Mouse (Mus musculus) erythroblast, embryonic 14.5 days (primary cell): ENCODE data around the gene Rasgef1b. TPM values are rescaled to one million over a fixed set of nuclear protein-coding genes. Genes with fewer than 3 reads are reported as not detected.

Source experiments
- H3K27me3 ChIP-seq: 2 replicates; pipeline ENCODE4 v1.6.1; 2012; ENCODE audit warnings: inconsistent platforms; ENCODE audit not compliant: control insufficient read depth
- H3K36me3 ChIP-seq: 2 replicates; pipeline ENCODE4 v1.6.1; 2012; ENCODE audit warnings: mild to moderate bottlenecking, inconsistent platforms; ENCODE audit not compliant: control insufficient read depth
- H3K4me1 ChIP-seq: 2 replicates; pipeline ENCODE4 v1.6.1; 2012; ENCODE audit warnings: inconsistent platforms; ENCODE audit not compliant: control insufficient read depth
- H3K4me3 ChIP-seq: replicated peaks from 2 replicates; pipeline ENCODE3; 2012; ENCODE audit warnings: moderate library complexity, mild to moderate bottlenecking, inconsistent platforms
- H3K9me3 ChIP-seq: 2 replicates; pipeline ENCODE4 v1.6.1; 2012; ENCODE audit warnings: low read length, inconsistent platforms, mixed read lengths; ENCODE audit not compliant: control insufficient read depth
- GATA1 ChIP-seq: IDR thresholded peaks from 2 replicates; pipeline ENCODE4 v1.6.1; 2012; ENCODE audit warnings: low read length, inconsistent platforms, mixed read lengths
- TAL1 ChIP-seq: IDR thresholded peaks from 3 replicates; pipeline ENCODE4 v1.6.1; 2012; ENCODE audit warnings: low read length, inconsistent platforms, mixed read lengths
- polyA plus RNA-seq: library from polyadenylated mRNA; stranded (reverse); fragments of >175 nt; gene quantifications from 2 replicates; pipeline ENCODE4 v1.2.3, GENCODE M21; 2012

The Rasgef1b gene
- polyA plus RNA-seq, 1 experiment: 0.04 TPM

GRCm38 (mm10) chr5:99669971-99670571 is 58.8 kb downstream of the Rasgef1b start:
- no peaks in the 10 kb centered on the region for H3K4me1 ChIP-seq
- H3K4me3 ChIP-seq: no peak overlapping the region
- H3K27me3 ChIP-seq: no peaks in the 10 kb centered on the region
- 0 out of 2 replicates have a peak, but pooled peaks cover 2% of the 10 kb centered on the region for H3K9me3 ChIP-seq
- no peak for TF ChIP-seq GATA1
- TF ChIP-seq TAL1: no peak
- no peaks in the 10 kb centered on the region for H3K36me3 ChIP-seq

- Histone ChIP-seq H3K4me3 (no peak overlapping the region), H3K27me3 (no peaks in the 10 kb centered on the region), H3K36me3 (no peaks in the 10 kb centered on the region), H3K4me1 (peaks cover 5% of the 10 kb centered on the region), H3K9me3 (peaks cover 9% of the 10 kb centered on the region; the same call in 1 of the 2 replicates)
- TF ChIP-seq TAL1 (no peak), GATA1 (no peak)
Observed at GRCm38 (mm10) chr5:99656024-99656423, 72.8 kb downstream of the Rasgef1b start.

DNA sequence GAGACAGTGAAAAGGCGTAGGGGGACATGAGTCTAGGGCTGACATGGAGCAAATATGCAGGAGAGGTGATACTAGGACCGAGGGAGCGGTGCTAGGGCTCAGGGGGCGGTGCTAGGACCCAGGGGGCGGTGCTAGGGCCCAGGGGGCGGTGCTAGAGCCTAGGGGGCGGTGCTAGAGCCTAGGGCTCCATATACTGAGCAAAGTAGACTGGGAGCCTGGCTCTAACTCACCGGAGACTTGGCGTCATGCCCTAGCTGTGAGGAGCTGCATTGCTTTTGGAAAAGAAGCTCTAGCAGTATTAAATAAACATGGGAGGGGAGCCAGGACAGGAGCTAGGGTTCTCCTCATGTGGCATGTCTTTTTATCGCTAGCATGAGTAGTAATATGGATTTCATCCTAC is 75.9 kb downstream of the Rasgef1b start:
- Histone ChIP-seq H3K4me1 (peaks cover 5% of the 10 kb centered on the region), H3K4me3 (no peak overlapping the region), H3K27me3 (no peaks in the 10 kb centered on the region), H3K36me3 (no peaks in the 10 kb centered on the region), H3K9me3 (peaks cover 9% of the 10 kb centered on the region; the same call in 1 of the 2 replicates)
- TF ChIP-seq GATA1 (no peak), TAL1 (no peak)

DNA sequence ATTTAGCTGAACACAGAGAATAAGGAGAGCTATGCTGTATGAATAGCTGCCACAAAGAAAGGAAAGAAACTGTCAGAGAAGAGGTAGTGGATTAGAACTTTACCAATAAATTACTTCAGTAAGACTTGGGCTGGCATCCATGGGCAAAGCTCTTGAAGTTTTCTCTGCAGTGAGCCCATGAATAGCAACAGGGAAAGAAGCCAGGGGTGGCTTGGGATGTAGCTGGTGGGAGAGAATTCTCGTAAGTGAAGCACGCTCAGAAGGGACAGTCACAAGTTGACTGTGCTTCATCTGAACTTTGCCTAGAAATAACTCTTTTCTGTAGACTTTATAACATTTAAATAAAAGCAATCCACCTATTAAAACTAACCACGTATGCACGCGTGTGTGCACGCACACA is 87.5 kb downstream of the Rasgef1b start:
- H3K27me3 ChIP-seq: no peaks in the 10 kb centered on the region
- H3K36me3 ChIP-seq: no peaks in the 10 kb centered on the region
- no peak for TF ChIP-seq GATA1
- TF ChIP-seq TAL1: no peak
- no peaks in the 10 kb centered on the region for H3K9me3 ChIP-seq
- H3K4me3 ChIP-seq: no peak overlapping the region
- no peaks in the 10 kb centered on the region for H3K4me1 ChIP-seq

- no peaks in the 10 kb centered on the region for H3K36me3 ChIP-seq
- H3K4me3 ChIP-seq: no peak overlapping the region
- H3K27me3 ChIP-seq: no peaks in the 10 kb centered on the region
- no peaks in the 10 kb centered on the region for H3K9me3 ChIP-seq
- peaks cover 20% of the 10 kb centered on the region for H3K4me1 ChIP-seq
- TF ChIP-seq GATA1 (no peak), TAL1 (no peak)
Observed at GRCm38 (mm10) chr5:99636575-99636974, 92.3 kb downstream of the Rasgef1b start.

DNA sequence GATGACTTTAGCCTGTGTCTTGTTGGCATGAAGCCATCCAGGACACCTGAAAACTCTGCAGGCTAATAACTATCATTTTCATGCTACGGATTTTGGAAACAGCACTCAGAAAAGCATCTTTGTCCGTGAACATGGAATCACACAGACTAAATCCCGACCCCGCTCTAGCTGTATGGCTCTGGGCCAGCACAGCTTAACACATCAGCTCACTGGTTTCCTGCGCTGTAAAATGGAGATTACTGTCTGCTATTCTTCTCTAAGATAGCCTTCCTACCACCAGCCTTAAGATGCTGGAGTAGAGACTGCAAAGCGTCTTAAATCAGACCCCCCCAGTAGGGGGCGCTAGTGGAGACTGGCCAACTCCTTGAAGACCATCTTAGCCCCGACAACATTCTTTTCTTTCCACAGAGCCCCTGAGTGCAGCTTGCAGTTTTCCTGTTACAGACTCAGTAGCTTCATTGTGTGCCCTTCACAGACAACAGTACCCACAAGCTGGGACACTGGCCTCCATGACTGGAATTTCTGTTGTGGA is 94.8 kb downstream of the Rasgef1b start:
- Histone ChIP-seq H3K36me3 (no peaks in the 10 kb centered on the region), H3K27me3 (no peaks in the 10 kb centered on the region), H3K4me3 (no peak overlapping the region), H3K4me1 (peaks cover 20% of the 10 kb centered on the region), H3K9me3 (no peaks in the 10 kb centered on the region)
- TF ChIP-seq GATA1: no peak
- no peak for TF ChIP-seq TAL1

DNA sequence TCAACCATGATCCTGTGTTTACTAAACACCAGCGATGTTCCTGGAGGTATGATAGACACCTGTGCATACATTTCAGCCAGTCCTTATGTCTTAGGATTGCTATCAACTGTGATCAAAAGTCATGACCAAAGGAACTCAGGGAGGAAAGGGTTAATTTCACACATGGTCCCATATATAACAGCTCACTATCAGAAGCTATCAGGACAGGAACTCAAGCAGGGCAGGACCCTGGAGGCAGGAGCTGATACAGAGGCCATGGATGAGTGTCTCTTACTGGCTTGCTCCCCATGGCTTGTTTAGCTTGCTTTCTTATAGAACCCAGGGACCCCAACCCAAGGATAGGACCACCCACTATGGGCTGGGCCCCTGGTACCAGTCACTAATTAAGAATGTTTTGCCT is 95.3 kb downstream of the Rasgef1b start:
- no peaks in the 10 kb centered on the region for H3K36me3 ChIP-seq
- H3K4me1 ChIP-seq: peaks cover 20% of the 10 kb centered on the region
- H3K27me3 ChIP-seq: no peaks in the 10 kb centered on the region
- H3K9me3 ChIP-seq: no peaks in the 10 kb centered on the region
- TF ChIP-seq TAL1 (no peak), GATA1 (no peak)
- H3K4me3 ChIP-seq: no peak overlapping the region

DNA sequence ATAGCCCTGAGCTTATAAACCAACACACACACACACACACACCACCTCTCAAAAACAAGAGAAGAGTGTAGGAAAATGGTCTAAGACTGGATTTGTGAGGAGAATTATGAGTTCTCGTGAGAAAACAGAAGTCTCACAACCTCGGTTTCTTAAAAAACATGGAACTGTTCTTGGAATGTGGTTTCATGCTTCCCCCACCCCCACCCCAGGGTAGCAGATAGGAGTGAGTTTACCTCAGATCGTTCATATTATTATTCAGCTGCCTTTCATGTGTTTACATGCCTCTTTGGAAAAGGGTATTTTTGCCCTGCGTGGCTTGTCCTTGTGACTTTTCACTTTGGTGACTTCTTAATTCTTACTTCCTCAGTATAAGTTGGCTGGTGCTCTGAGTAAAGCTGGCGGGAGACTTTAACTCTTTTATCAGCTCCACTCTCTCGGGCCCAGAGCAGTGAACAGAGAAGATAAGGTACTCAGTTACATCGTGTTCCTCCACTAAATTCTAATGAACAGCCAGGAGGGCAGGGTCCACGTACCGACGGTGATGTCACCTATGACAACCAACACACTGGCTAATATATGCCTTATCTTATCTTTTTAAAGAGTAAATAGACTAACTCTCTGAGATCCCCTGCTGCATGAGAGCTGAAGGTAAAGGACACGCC is 96.1 kb downstream of the Rasgef1b start:
- TF ChIP-seq GATA1: no peak
- no peak for TF ChIP-seq TAL1
- Histone ChIP-seq H3K9me3 (no peaks in the 10 kb centered on the region), H3K4me3 (no peak overlapping the region), H3K4me1 (peaks cover 20% of the 10 kb centered on the region), H3K27me3 (no peaks in the 10 kb centered on the region), H3K36me3 (no peaks in the 10 kb centered on the region)

GRCm38 (mm10) chr5:99630087-99630486 is 98.8 kb downstream of the Rasgef1b start:
- H3K9me3 ChIP-seq: no peaks in the 10 kb centered on the region
- peaks cover 20% of the 10 kb centered on the region for H3K4me1 ChIP-seq
- no peak for TF ChIP-seq GATA1
- no peak for TF ChIP-seq TAL1
- H3K27me3 ChIP-seq: no peaks in the 10 kb centered on the region
- H3K36me3 ChIP-seq: no peaks in the 10 kb centered on the region
- no peak overlapping the region for H3K4me3 ChIP-seq
